Mouse (Mus musculus) G1E (cell line): ENCODE results near the gene Cdh13. TPM values are rescaled to one million over a fixed set of nuclear protein-coding genes. Genes with fewer than 3 reads are reported as not detected.

Experiments
- ATAC-seq: 2 replicates; pipeline ENCODE4 v1.8.0; 2016; ENCODE audit warnings: mild to moderate bottlenecking; ENCODE audit not compliant: insufficient number of reproducible peaks, poor library complexity, low FRiP score, severe bottlenecking; ENCODE audit errors: extremely low read depth
- DNase-seq: peaks from one replicate; pipeline ENCODE4 v3.0.0; 2012; ENCODE audit warnings: low spot score
- H3K27me3 ChIP-seq: 2 replicates; pipeline ENCODE4 v1.6.1; 2012; ENCODE audit warnings: mild to moderate bottlenecking, low read length, inconsistent platforms; ENCODE audit not compliant: insufficient read depth
- H3K36me3 ChIP-seq: replicated peaks from 2 replicates; pipeline ENCODE3; 2012; ENCODE audit warnings: mild to moderate bottlenecking, inconsistent platforms
- H3K4me1 ChIP-seq: 2 replicates; pipeline ENCODE4 v1.6.1; 2012; ENCODE audit warnings: low read depth, low read length, inconsistent platforms, mixed read lengths; ENCODE audit not compliant: insufficient read depth
- H3K4me3 ChIP-seq: 2 replicates; pipeline ENCODE4 v1.5.1; 2012; ENCODE audit warnings: low read depth, mild to moderate bottlenecking, inconsistent platforms, low read length, moderate library complexity, mixed read lengths
- H3K9me3 ChIP-seq: replicated peaks from 2 replicates; pipeline ENCODE4 v1.6.1; 2012; ENCODE audit warnings: inconsistent platforms
- CTCF ChIP-seq: IDR thresholded peaks from 2 replicates; pipeline ENCODE4 v1.5.1; 2012; ENCODE audit warnings: low read depth, low read length, inconsistent platforms, mixed read lengths
- GATA1 ChIP-seq: IDR thresholded peaks from 2 replicates; pipeline ENCODE4 v1.6.1; 2012; ENCODE audit warnings: borderline replicate concordance, low read length, inconsistent platforms, mixed read lengths
- GATA2 ChIP-seq: IDR thresholded peaks from 2 replicates; pipeline ENCODE4 v1.6.1; 2012; ENCODE audit warnings: low read depth, low read length, inconsistent platforms, borderline replicate concordance
- POLR2AphosphoS5 ChIP-seq: IDR thresholded peaks from 2 replicates; pipeline ENCODE4 v1.6.1; 2012; ENCODE audit warnings: low read depth, low read length, inconsistent platforms; ENCODE audit not compliant: insufficient replicate concordance
- TAL1 ChIP-seq: conservative IDR thresholded peaks from 2 replicates; pipeline ENCODE4 v1.6.1; 2012; ENCODE audit warnings: low read depth, low read length, inconsistent platforms, mixed read lengths
- polyA plus RNA-seq: library from polyadenylated mRNA; stranded (reverse); fragments of >175 nt; gene quantifications from 2 replicates; pipeline ENCODE4 v1.2.3, GENCODE M21; 2012
- total RNA-seq, 2 experiments: library from RNA; stranded (forward) in 1 of 2; stranded (reverse) in 1 of 2; fragments of 200-1000 nt in 1 of 2; fragments of >200 nt in 1 of 2; fragmentation: Nextera tagmentation in 1 of 2; gene quantifications; 2 replicates each; pipeline ENCODE4 v1.2.3; 2014 to 2017

Cdh13 gene
- total and polyA plus RNA-seq, 3 experiments, result 0.22 TPM; not detected in 2

DNA sequence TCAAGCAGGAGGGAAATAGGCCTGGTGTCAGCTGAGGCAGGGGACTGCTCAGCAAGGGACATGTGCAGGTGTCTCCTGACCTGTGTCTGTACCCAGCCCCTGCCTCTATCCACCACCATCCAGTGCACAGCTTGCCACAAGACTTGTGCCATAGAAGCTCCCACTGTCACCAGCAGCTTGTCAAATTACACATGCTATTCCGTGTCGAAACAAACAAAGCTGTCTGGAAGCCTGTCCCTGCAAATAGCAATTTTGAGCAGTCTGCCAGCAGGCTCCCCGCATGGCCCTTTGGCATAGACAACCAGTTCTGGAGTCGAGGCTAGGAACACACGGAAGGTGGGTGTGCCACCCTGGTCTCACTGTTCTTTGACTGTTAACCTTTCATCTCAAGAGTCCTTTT lies 875.1 kb downstream of the Cdh13 start:
- Histone ChIP-seq H3K36me3 (no peaks in the 10 kb centered on the region), H3K9me3 (peaks cover 83% of the 10 kb centered on the region), H3K27me3 (no peaks in the 10 kb centered on the region), H3K4me1 (no peaks in the 10 kb centered on the region), H3K4me3 (no peak overlapping the region)
- no peak for DNase-seq
- ATAC-seq, result no peak
- TF ChIP-seq GATA1, result no peak
- TF ChIP-seq TAL1, result no peak
- TF ChIP-seq GATA2, result no peak
- no peak for TF ChIP-seq CTCF
- TF ChIP-seq POLR2AphosphoS5, result no peak

DNA sequence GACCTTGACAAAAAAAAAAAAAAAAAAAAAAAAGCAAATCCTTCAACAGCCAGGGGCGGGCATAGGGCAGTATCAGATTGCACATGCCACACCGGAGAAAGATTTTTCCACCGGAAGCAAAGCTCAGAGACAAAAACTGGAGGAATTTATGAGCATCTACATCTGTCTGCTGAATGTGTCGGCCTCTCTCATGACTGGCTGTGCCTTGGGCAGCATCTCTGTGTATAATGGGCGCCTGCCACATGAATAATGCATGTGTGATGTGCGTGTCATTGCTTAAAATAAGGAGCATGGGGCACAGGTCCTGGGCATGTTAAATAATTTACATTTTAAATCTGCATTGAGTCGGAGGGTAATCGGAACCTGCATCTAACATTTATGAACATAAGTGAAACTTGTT lies 876.3 kb downstream of the Cdh13 start:
- Histone ChIP-seq H3K27me3 (no peaks in the 10 kb centered on the region), H3K4me1 (no peaks in the 10 kb centered on the region), H3K9me3 (peaks cover 82% of the 10 kb centered on the region), H3K36me3 (no peaks in the 10 kb centered on the region), H3K4me3 (no peak overlapping the region)
- ATAC-seq (no peak), DNase-seq (no peak)
- no peak for TF ChIP-seq POLR2AphosphoS5
- TF ChIP-seq CTCF, result no peak
- no peak for TF ChIP-seq GATA2
- no peak for TF ChIP-seq GATA1
- TF ChIP-seq TAL1, result no peak

DNA sequence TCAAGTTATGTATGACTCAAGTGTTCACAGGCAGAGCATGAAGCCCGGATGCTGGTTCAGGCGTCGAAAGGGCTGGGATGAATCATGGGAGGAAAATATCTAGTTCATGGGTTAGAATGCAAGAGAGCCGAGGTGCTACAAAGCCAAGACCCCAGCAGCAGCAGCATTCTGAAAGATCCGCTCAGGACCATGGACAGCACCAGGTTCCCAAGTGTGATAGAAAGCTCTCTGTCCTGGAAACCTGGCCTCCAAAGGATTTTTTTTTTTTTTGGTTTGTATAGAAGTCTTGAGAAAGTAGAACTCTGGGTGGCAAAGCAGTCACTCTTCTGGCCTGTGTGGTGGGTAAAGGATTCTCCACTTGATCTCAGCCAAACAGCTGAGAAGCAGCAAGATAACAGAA lies 880.5 kb downstream of the Cdh13 start:
- Histone ChIP-seq H3K27me3 (no peaks in the 10 kb centered on the region), H3K4me1 (no peaks in the 10 kb centered on the region), H3K9me3 (peaks cover 81% of the 10 kb centered on the region), H3K36me3 (no peaks in the 10 kb centered on the region), H3K4me3 (no peak overlapping the region)
- ATAC-seq (no peak), DNase-seq (no peak)
- TF ChIP-seq TAL1, result no peak
- no peak for TF ChIP-seq POLR2AphosphoS5
- no peak for TF ChIP-seq CTCF
- no peak for TF ChIP-seq GATA2
- TF ChIP-seq GATA1, result no peak

DNA sequence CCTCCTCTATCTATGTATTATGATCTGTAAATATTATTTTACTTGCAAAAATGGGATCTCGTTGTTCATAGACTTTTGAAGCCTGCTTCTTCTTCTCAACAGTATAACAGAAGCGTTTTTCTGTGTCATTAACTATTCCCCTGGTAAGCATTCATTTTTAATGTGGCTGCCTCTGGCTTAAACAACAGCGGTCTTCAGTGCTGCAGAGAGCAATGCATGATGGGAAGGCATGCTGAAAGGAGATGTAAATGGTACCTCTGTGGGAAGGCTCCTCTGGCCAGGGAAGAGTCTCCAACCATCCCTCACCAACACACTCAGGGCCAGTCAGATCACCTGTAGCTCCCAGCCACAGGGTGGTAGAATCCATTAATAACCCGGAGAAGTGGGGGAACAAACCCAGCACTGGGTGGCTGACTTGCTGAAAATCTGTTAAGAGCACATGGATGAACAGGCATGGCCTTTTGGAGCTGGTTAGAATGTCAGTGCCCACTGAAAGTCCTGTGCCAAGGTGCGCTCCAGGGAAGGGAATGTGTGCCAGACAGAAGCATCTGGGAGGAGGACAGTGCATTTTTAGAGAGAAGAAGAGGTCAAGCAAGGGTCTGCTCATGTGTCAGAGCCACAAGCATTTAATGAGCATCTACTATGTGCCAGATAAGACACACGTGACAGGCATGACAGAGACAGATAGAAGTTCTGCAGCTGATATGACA lies 893.8 kb downstream of the Cdh13 start:
- Histone ChIP-seq H3K9me3 (peaks cover 75% of the 10 kb centered on the region), H3K4me3 (no peak overlapping the region), H3K4me1 (no peaks in the 10 kb centered on the region), H3K36me3 (no peaks in the 10 kb centered on the region), H3K27me3 (no peaks in the 10 kb centered on the region)
- no peak for DNase-seq
- no peak for TF ChIP-seq GATA1
- no peak for TF ChIP-seq POLR2AphosphoS5
- no peak for TF ChIP-seq CTCF
- no peak for TF ChIP-seq GATA2
- TF ChIP-seq TAL1, result no peak
- no peak for ATAC-seq

DNA sequence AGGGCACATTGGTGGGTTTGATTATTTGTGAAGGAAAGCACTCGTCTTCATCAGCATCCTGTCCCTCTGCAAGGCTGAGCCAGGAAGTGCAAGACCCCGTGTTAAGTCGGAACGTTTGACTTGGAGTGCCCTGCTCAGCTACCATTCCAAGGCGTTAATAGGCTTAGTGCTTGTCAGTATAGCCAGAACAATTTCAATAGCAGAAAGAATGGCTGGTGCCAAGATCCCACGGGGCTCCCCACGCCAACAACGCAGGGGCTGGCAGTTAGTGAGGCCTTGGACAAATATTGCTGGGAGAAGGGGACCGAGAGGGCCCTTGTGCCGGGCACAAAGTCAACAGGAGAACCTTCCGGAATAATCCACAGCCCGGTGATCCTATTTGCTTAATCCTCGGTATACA lies 897.1 kb downstream of the Cdh13 start:
- Histone ChIP-seq H3K9me3 (peaks cover 81% of the 10 kb centered on the region), H3K36me3 (no peaks in the 10 kb centered on the region), H3K27me3 (no peaks in the 10 kb centered on the region), H3K4me1 (no peaks in the 10 kb centered on the region), H3K4me3 (no peak overlapping the region)
- ATAC-seq (no peak), DNase-seq (no peak)
- TF ChIP-seq GATA2, result no peak
- no peak for TF ChIP-seq TAL1
- no peak for TF ChIP-seq POLR2AphosphoS5
- TF ChIP-seq CTCF, result no peak
- TF ChIP-seq GATA1, result no peak

DNA sequence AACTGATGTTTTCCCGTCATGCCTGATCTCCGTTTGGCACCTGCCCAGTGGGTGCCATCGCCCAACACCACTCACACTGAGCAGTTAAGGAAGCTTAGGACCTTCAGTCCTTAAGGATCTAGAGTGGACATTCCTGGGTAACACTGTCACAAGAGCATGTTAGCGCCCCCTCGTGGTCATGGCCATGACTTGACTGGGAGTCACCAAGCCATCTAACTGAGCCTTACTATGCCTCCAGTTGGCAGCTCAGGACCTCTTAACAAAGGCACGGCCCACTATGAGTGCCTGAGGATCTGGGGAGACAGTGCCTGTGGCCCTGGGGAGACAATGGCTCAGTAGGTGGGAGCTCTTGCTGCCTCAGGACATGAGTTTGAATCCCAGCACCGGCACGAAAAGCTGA lies 912.2 kb downstream of the Cdh13 start:
- H3K9me3 ChIP-seq, result peaks cover 74% of the 10 kb centered on the region
- no peak for DNase-seq

More for the DNA sequence above, 912.2 kb downstream of the Cdh13 start:
- no peak for TF ChIP-seq POLR2AphosphoS5
- TF ChIP-seq TAL1, result no peak
- TF ChIP-seq GATA2, result no peak
- no peak for TF ChIP-seq CTCF
- TF ChIP-seq GATA1, result no peak
- Histone ChIP-seq H3K36me3 (no peaks in the 10 kb centered on the region), H3K4me1 (no peaks in the 10 kb centered on the region), H3K4me3 (no peak overlapping the region), H3K27me3 (no peaks in the 10 kb centered on the region)
- no peak for ATAC-seq
